Mouse (Mus musculus) thymus, adult 2 months (tissue): ENCODE results near the gene Lgi2.

Experiments
- CTCF ChIP-seq: fragments of 200-500 bp; IDR thresholded peaks from 2 replicates; pipeline ENCODE4 v1.5.1; 2012; ENCODE audit warnings: mild to moderate bottlenecking, control low read depth, low read length, moderate library complexity, borderline replicate concordance; ENCODE audit not compliant: control insufficient read depth, poor library complexity, insufficient read depth; ENCODE audit errors: extremely low read depth
- POLR2A ChIP-seq: fragments of 200-500 bp; IDR thresholded peaks from 2 replicates; pipeline ENCODE4 v1.6.1; 2012; ENCODE audit warnings: mild to moderate bottlenecking, low read length, control low read depth, moderate library complexity; ENCODE audit not compliant: control insufficient read depth, poor library complexity, insufficient read depth; ENCODE audit errors: extremely low read depth

- TF ChIP-seq CTCF (no peak), POLR2A (no peak)
These were observed 74.8 kb downstream of the Lgi2 start for GRCm38 (mm10) chr5:52491496-52491895.
